Mouse (Mus musculus): ENCODE data around the gene Cdkal1.

DNA sequence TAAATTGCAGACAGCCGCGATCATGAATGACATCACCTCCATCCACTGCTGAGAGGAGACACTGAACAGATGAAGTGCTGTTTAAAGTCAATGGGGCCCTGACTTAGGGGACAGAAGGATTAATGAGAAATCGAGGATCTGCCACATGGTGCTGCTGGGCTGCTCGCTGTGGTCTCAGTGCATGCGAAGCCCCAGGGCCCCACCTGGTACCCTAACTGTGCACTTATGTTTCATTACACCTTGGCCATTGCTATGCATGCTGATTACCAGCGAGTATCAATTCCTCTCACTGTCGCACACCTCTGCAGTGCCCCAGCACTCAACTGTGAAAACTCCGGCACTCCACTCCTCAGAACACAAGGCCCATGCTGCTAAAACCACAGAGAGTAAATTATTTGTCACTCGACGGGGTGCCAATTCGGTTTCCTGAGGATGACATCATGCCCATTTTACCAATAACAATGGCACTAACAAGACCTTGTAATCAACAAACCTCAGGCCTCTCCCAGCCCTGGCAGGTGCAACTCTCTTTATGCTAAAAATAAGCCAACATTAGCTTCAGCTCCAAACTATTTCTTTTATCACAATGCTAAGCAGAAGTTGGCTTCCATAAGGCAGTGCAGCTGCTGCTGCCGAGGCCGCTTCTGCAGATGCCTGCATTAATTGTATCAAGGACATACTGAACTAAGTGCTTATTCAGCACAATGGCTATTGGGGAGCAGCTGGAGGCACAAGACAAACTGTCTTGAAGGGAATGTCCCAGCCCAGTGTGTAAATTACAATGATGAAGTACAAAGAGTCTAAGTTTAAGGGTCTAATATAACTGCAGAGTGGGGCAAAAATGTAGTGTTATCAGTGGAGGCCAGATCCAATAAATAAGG is 245.2 kb downstream of the Cdkal1 start:
- TF ChIP-seq CTCF (IDR thresholded peaks at IDR 0.05; ENCODE audit: low read depth), result no peak
- TF ChIP-seq EP300 (IDR thresholded peaks at IDR 0.05; ENCODE audit: low read depth), result no peak

All from liver, postnatal 0 days (tissue).